Mouse (Mus musculus): ENCODE data around the gene Iqschfp. TPM values are rescaled to one million over a fixed set of nuclear protein-coding genes. Genes with fewer than 3 reads are reported as not detected.

Gene Iqschfp
- polyA plus RNA-seq, 1 experiment from 2014 or later, result 0.12 TPM

DNA sequence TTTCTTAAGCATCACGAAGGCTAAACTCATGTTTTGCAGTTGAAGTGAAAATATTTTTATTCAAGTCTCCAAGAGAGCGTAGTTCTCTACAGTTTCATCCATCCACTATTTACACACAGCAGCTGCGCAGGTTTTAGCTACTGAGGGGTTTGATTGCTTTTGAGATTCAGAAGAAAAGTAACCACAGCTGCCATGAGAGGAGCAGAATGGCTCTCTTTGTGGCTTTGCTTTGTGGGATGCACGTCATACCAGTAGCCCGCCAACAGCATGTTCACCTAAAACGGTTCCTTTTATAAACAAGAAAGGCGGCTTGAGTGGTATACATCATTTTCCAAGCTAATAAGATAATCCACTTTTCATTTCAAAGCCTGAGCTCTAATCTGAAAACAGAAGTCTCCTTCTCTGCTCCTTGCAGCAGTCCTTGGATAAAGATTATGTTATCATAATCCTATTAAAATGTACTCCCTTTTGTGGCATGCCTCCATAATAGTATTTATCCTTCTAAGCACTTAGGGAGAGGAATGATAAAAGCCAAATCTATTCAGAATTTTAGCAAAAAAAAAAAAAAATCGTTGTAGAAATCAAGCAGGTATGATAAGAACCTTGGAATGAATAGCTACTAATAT is 26.7 kb downstream of the Iqschfp start:
- no peak for DNase-seq (ENCODE audit: low spot score)
- no peaks in the 10 kb centered on the region for H3K36me3 ChIP-seq
- no peak overlapping the region for H3K27ac ChIP-seq
- no peak overlapping the region for H3K4me3 ChIP-seq
- no peaks in the 10 kb centered on the region for H3K4me1 ChIP-seq (replicated peaks)
- 84% methylated on average over 8 of the region's 8 CpGs for WGBS
- H3K27me3 ChIP-seq (ENCODE audit: insufficient read depth, poor library complexity, severe bottlenecking), result no peaks in the 10 kb centered on the region
- H3K9me3 ChIP-seq, result no peaks in the 10 kb centered on the region

GRCm38 (mm10) chr3:67923095-67923494 is 31.1 kb downstream of the Iqschfp start:
- Histone ChIP-seq H3K27ac (no peak overlapping the region), H3K4me3 (no peak overlapping the region), H3K27me3 (ENCODE audit: insufficient read depth, poor library complexity, severe bottlenecking) (no peaks in the 10 kb centered on the region), H3K4me1 (replicated peaks) (no peaks in the 10 kb centered on the region), H3K36me3 (no peaks in the 10 kb centered on the region), H3K9me3 (no peaks in the 10 kb centered on the region)
- DNase-seq (ENCODE audit: low spot score), result no peak
- WGBS, result 84% methylated on average over 4 of the region's 4 CpGs

GRCm38 (mm10) chr3:67925453-67925852 is 33.4 kb downstream of the Iqschfp start:
- WGBS, result 69% methylated on average over 2 of the region's 2 CpGs
- Histone ChIP-seq H3K27me3 (ENCODE audit: insufficient read depth, poor library complexity, severe bottlenecking) (no peaks in the 10 kb centered on the region), H3K4me3 (no peak overlapping the region), H3K27ac (no peak overlapping the region), H3K36me3 (no peaks in the 10 kb centered on the region), H3K4me1 (replicated peaks) (no peaks in the 10 kb centered on the region), H3K9me3 (no peaks in the 10 kb centered on the region)
- DNase-seq (ENCODE audit: low spot score), result no peak

DNA sequence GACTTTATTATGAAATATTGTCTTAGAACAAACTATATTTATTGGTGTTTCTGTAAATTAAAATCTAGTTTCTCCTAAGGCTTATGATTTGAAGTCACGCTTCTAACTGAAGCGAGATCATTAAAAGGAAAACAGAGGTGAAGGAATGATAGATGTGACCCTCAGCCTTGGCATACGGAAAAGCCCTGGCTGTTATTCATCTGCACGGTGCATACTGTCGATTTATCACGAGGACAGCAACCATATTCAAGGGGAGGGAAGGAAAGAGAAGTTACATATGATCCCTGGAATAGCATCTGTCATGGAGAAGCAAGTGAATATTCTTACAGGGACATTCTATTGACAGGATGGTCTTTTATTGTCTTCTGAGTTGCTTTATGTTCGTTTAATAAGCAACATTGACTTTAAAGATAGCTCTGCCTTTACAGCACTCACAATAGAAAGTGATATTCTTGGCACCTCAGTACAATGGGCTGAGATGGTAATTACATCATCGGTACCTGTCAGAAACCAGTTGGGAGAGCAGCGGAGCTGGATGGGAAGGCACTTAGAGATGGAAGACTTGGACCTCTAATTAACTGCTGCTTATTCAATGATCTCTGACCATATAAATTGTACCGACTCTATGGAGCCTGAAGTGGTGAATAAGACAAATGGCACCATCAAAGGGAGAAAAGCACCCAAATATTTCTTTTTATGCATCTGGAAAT is 38.5 kb downstream of the Iqschfp start:
- H3K36me3 ChIP-seq, result no peaks in the 10 kb centered on the region
- no peaks in the 10 kb centered on the region for H3K27me3 ChIP-seq (ENCODE audit: insufficient read depth, poor library complexity, severe bottlenecking)
- no peak for DNase-seq (ENCODE audit: low spot score)
- 89% methylated on average over 10 of the region's 10 CpGs for WGBS
- H3K4me1 ChIP-seq (replicated peaks), result no peaks in the 10 kb centered on the region
- no peak overlapping the region for H3K27ac ChIP-seq
- no peak overlapping the region for H3K4me3 ChIP-seq
- H3K9me3 ChIP-seq, result no peaks in the 10 kb centered on the region

- no peaks in the 10 kb centered on the region for H3K36me3 ChIP-seq
- H3K27me3 ChIP-seq (ENCODE audit: insufficient read depth, poor library complexity, severe bottlenecking), result no peaks in the 10 kb centered on the region
- H3K27ac ChIP-seq, result no peak overlapping the region
- H3K4me3 ChIP-seq, result no peak overlapping the region
- H3K9me3 ChIP-seq, result no peaks in the 10 kb centered on the region
- no peaks in the 10 kb centered on the region for H3K4me1 ChIP-seq (replicated peaks)
- WGBS, result 90% methylated on average over 8 of the region's 8 CpGs
- no peak for DNase-seq (ENCODE audit: low spot score)
Measured at GRCm38 (mm10) chr3:67931181-67931580, 39.1 kb downstream of the Iqschfp start.

GRCm38 (mm10) chr3:67931914-67932313 is 39.9 kb downstream of the Iqschfp start:
- 87% methylated on average over 3 of the region's 3 CpGs for WGBS

DNA sequence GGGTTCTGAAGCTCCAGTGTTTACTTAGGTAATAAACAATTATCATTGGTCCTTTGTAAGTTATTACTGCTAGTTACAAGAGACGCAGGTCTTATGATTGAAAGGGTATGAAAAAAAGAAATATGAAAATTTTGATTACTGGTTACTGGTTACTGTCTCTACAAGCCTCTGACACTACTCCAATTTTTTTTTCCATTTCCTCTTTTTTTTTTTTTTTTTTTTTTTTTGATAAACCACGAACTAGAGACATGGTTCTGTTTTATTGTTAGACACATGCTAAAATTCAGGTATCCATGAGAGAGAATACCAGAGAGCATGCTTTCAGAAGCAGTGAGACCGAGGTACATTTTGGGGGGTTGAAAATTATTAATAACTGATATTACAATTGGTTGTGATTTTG is 43.8 kb downstream of the Iqschfp start:
- no peak overlapping the region for H3K4me3 ChIP-seq
- H3K27me3 ChIP-seq (ENCODE audit: insufficient read depth, poor library complexity, severe bottlenecking), result no peaks in the 10 kb centered on the region
- 84% methylated on average over 3 of the region's 3 CpGs for WGBS
- H3K36me3 ChIP-seq, result no peaks in the 10 kb centered on the region
- no peaks in the 10 kb centered on the region for H3K4me1 ChIP-seq (replicated peaks)
- DNase-seq (ENCODE audit: low spot score), result no peak
- no peaks in the 10 kb centered on the region for H3K9me3 ChIP-seq
- H3K27ac ChIP-seq, result no peak overlapping the region

More at GRCm38 (mm10) chr3:67931914-67932313, 39.9 kb downstream of the Iqschfp start:
- DNase-seq (ENCODE audit: low spot score), result no peak
- H3K4me3 ChIP-seq, result no peak overlapping the region
- no peaks in the 10 kb centered on the region for H3K9me3 ChIP-seq
- no peaks in the 10 kb centered on the region for H3K4me1 ChIP-seq (replicated peaks)
- H3K27me3 ChIP-seq (ENCODE audit: insufficient read depth, poor library complexity, severe bottlenecking), result no peaks in the 10 kb centered on the region
- no peaks in the 10 kb centered on the region for H3K36me3 ChIP-seq
- H3K27ac ChIP-seq, result no peak overlapping the region

GRCm38 (mm10) chr3:67947000-67947399 is 55.0 kb downstream of the Iqschfp start:
- Histone ChIP-seq H3K4me3 (no peak overlapping the region), H3K9me3 (no peaks in the 10 kb centered on the region), H3K4me1 (replicated peaks) (peaks cover 7% of the 10 kb centered on the region), H3K27me3 (ENCODE audit: insufficient read depth, poor library complexity, severe bottlenecking) (no peaks in the 10 kb centered on the region), H3K27ac (no peak overlapping the region), H3K36me3 (no peaks in the 10 kb centered on the region)
- DNase-seq (ENCODE audit: low spot score), result no peak
- 82% methylated on average over 2 of the region's 2 CpGs for WGBS

DNA sequence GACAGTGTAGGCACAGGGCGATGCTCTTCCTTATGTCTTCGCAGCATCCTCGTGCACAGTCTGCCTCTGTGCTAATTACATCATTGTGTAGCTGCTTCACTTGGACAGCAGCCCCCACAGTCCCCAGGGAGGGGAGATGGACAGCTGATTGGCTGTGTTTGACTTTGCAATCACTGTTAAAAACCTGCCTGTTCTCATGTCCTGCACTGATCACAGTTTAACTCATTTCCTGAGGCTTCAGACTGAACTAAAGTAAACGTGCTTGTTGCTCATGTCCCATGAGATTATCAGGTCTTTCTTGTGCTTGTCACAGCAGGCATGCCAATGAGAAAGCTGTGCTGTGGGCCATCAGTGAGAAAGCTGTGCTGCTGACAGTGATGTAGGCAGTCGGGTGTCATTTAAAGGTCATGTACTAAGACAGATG is 60.5 kb downstream of the Iqschfp start:
- peak; percentile 42 for DNase-seq (ENCODE audit: low spot score)

GRCm38 (mm10) chr3:67954459-67955065 is 62.5 kb downstream of the Iqschfp start:
- peak overlapping the region; percentile 77 for H3K27ac ChIP-seq

More for the DNA sequence above, 60.5 kb downstream of the Iqschfp start:
- Histone ChIP-seq H3K4me3 (no peak overlapping the region), H3K4me1 (replicated peaks) (peaks cover 41% of the 10 kb centered on the region), H3K9me3 (no peaks in the 10 kb centered on the region), H3K36me3 (no peaks in the 10 kb centered on the region), H3K27ac (peak overlapping the region; percentile 16; the same call in 1 of the 2 replicates), H3K27me3 (ENCODE audit: insufficient read depth, poor library complexity, severe bottlenecking) (no peaks in the 10 kb centered on the region)
- 47% methylated on average over 5 of the region's 5 CpGs for WGBS

GRCm38 (mm10) chr3:67959672-67960071 is 67.6 kb downstream of the Iqschfp start:
- no peak overlapping the region for H3K27ac ChIP-seq
- H3K27me3 ChIP-seq (ENCODE audit: insufficient read depth, poor library complexity, severe bottlenecking), result 0 out of 2 replicates have a peak, but pooled peaks cover 5% of the 10 kb centered on the region
- no peaks in the 10 kb centered on the region for H3K36me3 ChIP-seq

More at GRCm38 (mm10) chr3:67954459-67955065, 62.5 kb downstream of the Iqschfp start:
- 0 out of 2 replicates have a peak, but pooled peaks cover 5% of the 10 kb centered on the region for H3K27me3 ChIP-seq (ENCODE audit: insufficient read depth, poor library complexity, severe bottlenecking)
- 36% methylated on average over 5 of the region's 5 CpGs for WGBS
- peaks cover 41% of the 10 kb centered on the region for H3K4me1 ChIP-seq (replicated peaks)
- no peak overlapping the region for H3K4me3 ChIP-seq
- DNase-seq (ENCODE audit: low spot score), result peak; percentile 69
- H3K36me3 ChIP-seq, result no peaks in the 10 kb centered on the region
- H3K9me3 ChIP-seq, result no peaks in the 10 kb centered on the region

GRCm38 (mm10) chr3:67960133-67960532 is 68.1 kb downstream of the Iqschfp start:
- H3K4me1 ChIP-seq (replicated peaks), result peaks cover 18% of the 10 kb centered on the region
- H3K36me3 ChIP-seq, result no peaks in the 10 kb centered on the region
- 0 out of 2 replicates have a peak, but pooled peaks cover 5% of the 10 kb centered on the region for H3K27me3 ChIP-seq (ENCODE audit: insufficient read depth, poor library complexity, severe bottlenecking)
- no peaks in the 10 kb centered on the region for H3K9me3 ChIP-seq
- no peak overlapping the region for H3K4me3 ChIP-seq
- WGBS, result 36% methylated on average over 3 of the region's 3 CpGs
- DNase-seq (ENCODE audit: low spot score), result no peak
- H3K27ac ChIP-seq, result 0 out of 2 replicates have a peak overlapping the region, but pooled peaks have one; percentile 29

More at GRCm38 (mm10) chr3:67959672-67960071, 67.6 kb downstream of the Iqschfp start:
- H3K4me1 ChIP-seq (replicated peaks), result peaks cover 21% of the 10 kb centered on the region
- H3K9me3 ChIP-seq, result no peaks in the 10 kb centered on the region
- 65% methylated on average over 7 of the region's 7 CpGs for WGBS
- no peak for DNase-seq (ENCODE audit: low spot score)
- no peak overlapping the region for H3K4me3 ChIP-seq

DNA sequence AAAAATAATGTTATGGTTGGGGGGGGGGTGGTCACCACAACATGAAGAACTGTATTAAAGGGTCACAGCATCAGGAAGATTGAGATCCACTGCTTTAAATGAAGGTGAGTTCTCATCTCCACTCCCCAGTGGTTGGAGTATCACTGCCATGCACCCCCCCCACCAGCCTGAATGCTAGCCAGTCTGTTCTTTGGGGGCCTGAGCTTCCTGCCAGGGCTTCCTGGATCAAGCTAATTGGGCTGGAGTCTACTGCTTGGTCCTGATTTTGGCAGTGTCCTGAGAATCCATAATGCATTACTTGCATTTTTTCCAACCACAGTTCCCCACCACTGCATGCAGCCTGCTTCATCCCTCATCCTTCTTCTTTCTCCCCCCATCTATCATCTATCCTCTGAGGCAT is 68.7 kb downstream of the Iqschfp start:
- no peaks in the 10 kb centered on the region for H3K36me3 ChIP-seq
- peaks cover 14% of the 10 kb centered on the region for H3K4me1 ChIP-seq (replicated peaks)
- 0 out of 2 replicates have a peak overlapping the region, but pooled peaks have one; percentile 5 for H3K27ac ChIP-seq
- no peak for DNase-seq (ENCODE audit: low spot score)
- no peak overlapping the region for H3K4me3 ChIP-seq
- H3K9me3 ChIP-seq, result no peaks in the 10 kb centered on the region
- H3K27me3 ChIP-seq (ENCODE audit: insufficient read depth, poor library complexity, severe bottlenecking), result 0 out of 2 replicates have a peak, but pooled peaks cover 5% of the 10 kb centered on the region
